Mouse (Mus musculus): Measurements from ENCODE around the gene Cers4. TPM values are rescaled to one million over a fixed set of nuclear protein-coding genes. Genes with fewer than 3 reads are reported as not detected.

Cers4 gene
- 10 to 100 TPM; 20.3 to 21.3 TPM for total RNA-seq (2021)
- long read RNA-seq, experiment 1, full-length matches to known transcripts, result 16 of 27 reads
- long read RNA-seq, experiment 1, partial matches to known transcripts, result 4 of 27 reads
- long read RNA-seq, experiment 1, other reads (novel, unspliced or antisense), result 7 of 27 reads
- long read RNA-seq, experiment 2, full-length matches to known transcripts, result 6 of 9 reads
- long read RNA-seq, experiment 2, partial matches to known transcripts, result 0 of 9 reads
- long read RNA-seq, experiment 2, other reads (novel, unspliced or antisense), result 3 of 9 reads

DNA sequence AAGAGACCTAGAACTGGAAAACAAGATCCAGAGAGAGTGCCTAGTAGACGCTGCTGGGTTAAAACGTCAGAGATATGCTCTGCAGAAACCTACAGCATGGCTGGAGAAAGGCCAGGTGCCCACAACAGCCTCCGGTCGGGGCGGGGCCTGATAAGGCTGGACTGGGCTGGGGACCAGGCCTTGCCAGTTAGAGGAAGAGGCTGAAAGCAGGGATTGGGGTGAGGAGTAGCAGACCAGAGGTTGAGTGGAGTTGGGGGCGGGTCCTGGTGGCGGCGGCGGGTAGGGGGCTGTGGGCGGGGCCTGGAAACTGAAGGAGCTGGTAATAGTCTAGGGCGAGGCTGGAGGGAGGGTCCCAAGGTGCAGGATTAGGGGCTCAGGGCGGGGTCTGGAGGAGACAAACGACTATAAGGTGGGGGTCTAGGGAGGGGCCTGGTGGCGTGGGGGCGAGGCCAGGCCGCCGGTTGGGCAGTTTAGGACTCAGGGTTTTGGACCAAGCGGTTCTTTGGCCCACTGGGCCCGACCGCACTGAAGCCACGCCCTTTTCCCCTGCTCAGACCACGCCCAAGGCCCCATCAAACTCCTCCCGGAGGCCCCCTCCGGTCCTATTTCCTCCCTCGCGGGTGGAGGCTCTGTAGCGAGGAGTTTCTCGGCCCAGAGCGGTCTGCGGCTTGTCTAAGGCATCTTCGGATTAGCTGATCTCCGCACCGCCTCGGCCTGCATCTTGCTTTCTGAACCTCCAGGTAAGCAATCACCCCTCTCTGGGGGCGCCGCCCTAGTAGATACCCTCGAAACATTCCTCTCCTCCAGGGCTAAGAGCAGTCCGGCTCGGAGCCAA is at the start of gene Cers4:
Gene Cers4 (plus strand): TSS at position 176 of the 835 bp plus-strand sequence.
- DNase-seq, result peak; percentile 89 to 92

DNA sequence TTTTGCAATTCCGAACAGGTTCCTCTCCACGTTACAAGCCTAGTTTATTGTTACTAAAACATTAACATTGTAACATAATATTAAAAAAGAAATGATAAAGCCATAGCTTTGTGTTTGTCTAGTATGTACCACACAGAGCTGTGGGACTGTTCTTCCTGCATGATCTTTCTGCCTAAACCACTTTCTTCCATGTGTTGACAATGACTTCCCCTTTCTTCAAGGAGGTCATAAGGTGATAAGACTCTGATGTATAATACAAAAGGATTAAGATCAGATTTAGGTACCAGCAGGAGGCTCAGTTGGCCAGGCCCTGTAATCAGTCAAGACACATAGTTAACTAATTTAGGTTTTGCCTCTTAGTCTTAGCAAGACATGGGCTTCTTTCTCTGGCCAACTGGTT is 34.7 kb upstream of the Cers4 start:
- no peak for DNase-seq

DNA sequence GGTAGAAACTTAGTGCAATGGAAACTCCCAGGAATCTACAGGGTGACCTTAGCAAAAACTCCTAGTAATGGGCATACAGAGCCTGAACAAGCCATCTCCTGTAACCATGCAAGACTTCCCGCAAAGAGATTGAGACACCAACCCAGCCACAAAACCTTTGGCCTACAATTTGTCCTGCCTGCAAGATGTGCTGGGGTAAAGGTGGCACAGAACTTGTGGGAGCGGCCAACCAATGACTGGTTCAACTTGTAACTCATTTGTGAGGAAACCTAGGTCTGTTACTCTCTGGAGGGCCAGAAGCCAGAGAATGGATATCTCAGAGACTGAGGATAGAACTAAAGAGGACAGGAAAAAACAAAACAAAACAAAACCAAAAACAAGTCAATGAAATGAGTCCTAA is 29.8 kb upstream of the Cers4 start:
- DNase-seq, result peak in 1 of 2 experiments; percentile 1

DNA sequence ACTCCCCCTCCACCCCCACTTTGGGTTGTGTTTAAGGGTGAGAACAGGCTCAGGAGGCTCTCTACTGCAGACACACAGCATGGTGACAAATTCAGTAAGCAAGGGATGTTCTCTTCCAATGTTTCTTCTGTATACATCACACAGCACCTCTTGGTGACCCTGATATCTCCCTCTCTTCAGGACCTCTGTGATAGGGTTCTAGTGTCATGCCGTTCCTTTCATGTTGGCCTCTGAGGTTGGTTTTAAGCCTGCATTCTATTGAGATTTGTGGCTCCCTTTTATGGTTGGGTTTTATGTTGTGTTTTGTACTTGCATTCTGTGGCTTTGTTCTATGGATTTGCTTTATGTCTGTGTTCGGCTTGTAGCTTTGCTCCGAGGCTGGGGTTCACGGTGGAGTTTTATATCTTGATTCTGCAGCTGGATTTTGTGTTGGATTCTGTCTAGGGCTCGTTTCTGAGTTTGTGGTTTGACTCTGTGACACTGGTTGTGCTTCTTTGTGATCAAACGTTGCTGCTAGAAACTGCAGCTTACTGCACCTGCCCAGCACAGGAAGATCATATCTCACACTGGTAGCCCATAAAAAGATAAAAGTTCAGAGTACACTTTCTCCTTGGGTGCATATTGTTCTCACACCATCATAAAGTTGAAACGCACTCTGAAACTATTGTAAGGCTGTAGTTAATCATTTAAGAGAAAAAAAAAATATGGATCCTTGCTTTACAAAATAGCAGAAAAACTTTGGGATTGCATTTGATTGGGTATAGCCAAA is 18.2 kb upstream of the Cers4 start:
- no peak for DNase-seq

DNA sequence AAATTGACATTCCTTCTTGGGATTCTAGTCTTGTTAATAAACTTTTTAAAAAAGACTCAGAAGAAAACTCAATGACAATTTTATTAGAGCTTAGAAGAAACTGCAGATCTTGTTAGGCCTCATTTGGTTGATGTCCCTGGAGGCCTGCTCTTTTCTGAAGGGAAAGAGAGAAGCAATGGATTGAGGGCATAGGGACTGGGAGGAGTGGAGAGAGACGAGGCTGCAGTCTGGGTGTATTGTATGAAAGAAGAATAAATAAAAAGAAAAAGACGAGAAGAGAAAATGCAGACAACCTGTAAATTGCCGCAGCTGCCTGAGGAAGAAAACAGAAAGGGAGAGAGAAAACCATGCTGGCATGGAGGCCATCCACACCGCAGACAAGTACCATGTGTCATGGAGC is 11.7 kb upstream of the Cers4 start:
- DNase-seq, result no peak

DNA sequence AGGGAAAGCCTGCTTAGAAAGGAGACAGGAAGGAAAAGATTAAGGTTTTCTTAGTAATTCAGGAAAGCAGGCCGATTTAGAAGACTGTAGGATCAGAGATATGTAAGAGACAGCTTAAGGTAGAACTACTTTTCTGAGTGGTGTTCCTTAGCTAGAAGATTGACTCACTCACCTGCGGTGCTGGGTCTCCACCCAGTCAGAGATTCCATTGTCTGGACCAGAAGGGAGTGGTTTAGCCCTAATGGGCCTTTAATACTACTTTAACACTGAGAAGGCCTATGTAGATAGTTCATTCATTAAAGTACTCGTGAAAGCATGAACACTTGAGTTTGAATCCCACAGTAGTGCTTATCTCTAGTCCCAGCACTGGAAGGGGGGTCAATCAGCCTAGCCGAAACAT is 11.2 kb upstream of the Cers4 start:
- DNase-seq, result no peak

DNA sequence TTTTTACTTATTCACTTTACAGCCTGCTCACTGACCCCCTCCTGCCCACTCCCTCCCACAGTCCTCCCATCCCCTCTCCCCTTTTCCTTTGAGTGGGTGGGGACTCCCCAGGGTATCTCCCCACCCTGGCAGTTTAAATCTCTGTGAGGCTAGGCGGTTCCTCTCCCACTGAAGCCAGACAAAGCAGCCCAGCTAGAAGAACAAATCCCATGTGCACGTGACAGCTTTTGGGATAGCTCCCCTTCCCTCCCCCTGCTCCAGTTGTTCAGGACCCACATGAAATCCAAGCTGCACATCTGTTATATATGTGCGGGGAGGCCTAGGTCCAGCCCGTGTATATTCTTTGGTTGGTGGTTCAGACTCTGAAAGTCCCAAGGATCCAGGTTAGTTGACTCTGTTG is 10.3 kb upstream of the Cers4 start:
- no peak for DNase-seq

DNA sequence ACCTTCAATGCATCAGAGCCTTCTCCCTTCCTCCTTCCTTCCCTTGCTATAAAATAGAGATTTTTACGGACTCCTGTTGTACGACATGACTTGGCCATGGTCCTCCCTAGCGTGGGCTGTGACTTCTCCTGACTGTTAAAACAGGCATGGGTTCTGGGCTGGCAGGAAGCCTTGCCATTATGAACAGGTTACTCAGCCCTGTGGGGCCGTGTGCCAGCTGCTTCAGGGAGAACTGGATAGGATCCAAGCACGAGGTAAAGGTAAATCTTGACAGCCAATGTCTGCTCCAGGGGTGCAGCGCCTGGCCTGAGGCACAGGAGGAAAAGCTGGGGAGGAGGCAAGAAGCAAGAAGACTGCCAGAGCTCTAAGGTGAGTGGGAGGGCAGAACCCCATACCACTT is 9.5 kb upstream of the Cers4 start:
- DNase-seq, result no peak

DNA sequence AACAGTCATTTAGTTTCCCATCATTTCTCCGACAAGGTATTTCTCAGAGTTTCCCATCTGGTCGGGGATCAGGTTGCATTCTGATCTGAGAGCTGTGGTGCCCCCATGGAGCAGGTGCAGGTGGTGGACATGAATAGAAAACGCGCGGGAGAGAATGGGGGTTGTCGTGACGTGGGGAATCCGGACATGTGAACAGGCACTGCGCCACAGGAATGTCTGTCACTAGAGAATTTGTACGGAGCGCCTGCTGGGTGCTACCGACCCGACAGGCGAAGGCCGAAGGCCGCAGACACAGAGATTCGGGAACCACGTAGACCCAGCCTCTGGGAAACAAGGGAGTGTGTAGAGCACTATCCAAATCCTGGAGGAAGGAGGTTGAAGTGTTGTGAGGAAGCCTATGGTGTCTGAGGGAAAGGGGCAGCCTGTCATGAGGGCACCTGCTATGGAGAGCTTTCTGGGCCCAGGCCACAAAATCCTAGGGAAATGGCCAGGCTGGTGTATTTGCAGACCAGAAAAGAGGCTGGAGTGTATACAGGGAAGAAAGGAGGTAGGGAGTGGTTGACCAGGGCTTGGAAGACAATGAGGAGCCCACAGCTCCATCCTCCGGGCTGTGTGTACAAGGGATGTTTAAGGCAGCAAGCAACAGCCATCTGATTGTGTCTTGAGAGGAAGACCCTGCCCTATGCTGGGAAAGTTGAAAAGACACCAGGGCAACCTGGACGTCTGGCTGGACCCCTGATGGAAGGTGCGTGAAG is 1.0 kb downstream of the Cers4 start:
- DNase-seq, result peak; percentile 49 to 63

DNA sequence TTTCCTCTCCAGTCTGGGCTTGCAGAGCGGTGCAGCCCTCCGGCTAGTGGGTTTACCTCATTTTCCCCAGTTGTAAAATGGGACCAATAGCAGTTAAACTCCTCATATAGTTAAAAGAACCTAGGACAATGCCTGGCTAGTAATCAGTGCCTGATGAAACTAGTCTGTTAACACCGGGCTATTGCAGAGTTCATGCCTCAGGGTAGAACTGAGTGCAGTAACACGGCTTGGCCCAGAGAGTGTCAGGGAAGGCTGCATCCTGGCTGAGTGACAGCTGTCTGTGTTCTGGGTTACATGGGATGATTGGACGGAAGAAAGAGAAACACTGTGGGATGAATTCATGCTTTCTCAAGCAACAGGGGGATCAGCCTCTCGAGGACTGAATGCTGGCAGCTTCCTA is 3.1 kb downstream of the Cers4 start:
- no peak for DNase-seq

DNA sequence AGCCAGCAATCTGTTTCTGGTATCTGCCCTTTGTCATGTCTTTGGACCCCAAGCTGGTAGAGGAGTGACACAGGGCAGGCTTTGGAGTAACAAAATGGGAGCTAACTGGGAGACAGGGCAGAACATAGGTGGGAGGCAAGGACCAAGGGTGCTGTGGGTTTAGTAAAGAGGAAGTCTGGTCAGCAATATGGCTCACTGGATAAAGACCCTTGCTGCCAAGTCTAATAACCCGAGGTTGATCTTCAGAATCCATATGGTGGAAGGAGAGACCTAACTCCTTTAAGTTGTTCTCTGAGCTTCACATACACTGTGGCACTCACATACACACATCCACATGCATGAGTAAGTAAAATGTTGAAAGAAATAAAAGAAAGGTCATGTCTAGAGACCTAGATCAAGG is 4.8 kb downstream of the Cers4 start:
- no peak for DNase-seq

DNA sequence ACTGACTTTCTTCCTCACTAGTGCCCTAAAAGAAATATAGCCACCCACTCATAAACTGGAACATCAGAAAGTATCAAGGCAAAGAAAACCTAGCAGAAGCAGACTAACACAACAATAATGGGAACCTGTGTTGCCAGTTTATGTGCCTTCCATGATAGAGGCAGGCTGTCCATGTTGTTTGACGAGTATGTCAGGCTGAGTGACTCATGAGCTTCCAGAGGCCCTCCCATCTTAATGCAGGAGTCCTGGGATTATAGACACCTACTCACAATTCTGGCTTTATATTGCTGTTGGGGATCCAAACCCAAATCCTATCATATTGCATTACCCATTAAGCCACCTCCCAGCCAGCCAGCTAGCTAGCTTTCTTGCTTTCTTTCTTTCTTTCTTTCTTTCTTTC is 12.5 kb downstream of the Cers4 start:
- DNase-seq, result no peak

DNA sequence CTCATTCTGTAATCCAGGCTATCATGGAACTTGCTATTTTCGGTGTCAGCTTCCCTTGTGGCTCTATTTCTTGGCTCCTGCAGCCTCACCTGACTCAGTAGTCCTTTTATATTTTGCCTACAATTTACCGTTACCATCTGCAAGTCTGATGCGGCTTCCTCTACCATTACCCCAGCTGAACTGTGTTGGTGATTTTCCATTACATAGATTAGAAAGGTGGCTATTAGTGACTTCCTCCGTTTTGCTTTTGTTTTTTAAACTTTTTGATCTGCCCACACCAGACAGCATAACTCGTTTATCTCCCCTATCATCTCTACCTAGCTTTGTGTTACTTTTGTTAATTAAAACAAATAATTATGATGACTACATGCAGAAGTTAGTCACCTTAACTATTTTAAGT is 14.7 kb downstream of the Cers4 start:
- no peak for DNase-seq

DNA sequence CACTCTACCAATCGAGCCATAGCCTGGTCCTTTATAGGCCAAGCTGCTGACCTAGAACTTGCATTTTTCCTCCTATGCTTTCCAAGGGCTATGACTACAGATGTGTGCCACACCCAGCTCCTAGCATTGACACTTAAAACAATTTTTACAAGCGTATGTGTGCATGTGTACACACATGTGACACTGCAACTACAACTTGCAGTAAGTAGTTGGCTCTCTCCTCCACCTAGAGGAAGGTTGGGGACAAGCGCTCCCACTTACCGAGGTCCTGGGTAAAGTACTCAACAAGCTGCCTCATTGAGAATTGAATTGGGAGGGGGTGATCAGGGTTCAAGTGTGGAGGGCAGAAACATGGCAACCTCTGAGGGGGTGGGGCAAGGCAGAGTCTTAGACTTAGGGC is 18.0 kb downstream of the Cers4 start:
- no peak for DNase-seq

DNA sequence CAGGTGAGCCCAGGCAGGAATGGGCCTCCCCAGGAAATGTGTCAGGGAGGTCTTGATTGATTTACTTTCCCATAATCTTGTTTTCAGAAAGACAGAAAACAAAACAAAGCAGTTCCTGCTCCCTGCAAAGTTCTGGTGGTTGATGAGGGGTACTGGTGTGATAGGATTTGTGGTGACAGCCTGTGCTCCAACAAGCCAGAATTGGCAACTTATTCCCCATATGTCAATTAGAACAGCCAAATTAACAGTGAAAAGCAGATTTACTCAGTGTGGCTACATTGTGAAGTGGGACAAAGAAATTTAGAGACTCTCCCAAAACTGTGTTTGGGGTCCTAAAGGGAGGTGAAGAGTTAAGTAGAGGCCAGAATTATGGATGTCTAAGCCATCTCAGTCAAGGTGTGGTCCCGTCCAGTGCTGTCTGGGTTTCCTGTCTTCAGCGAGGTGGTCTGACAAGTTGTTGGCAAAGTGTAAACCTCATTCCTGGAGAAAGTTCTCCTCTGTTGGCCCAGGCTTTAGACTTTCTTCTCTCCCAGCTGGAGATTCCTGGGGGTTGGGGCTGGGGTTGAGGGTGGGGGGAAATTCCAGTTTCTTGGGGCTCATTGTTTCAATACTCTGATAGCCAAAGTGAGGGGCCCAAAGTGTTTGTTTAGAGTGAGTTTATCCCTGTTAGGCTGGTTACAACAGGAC is 18.7 kb downstream of the Cers4 start:
- DNase-seq, result no peak

DNA sequence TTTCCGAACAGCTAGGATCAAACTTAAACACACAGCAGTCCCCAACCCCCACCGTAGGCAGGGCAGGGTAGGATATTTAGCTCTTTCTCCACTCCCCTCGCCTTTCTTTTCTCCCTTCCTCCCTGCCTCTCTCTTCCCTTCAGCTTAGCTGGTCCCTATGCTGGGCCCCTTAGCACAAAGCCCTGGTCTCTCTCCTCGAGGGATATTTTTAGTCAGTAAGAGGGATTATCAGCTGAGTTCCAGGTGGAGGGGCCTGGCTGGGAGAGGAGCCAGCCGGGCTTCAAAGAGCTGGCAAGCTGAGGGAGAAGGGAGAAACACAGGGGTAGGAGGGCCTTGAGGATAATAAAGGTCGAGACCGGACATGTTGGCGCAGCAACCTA is 19.3 kb downstream of the Cers4 start:
- DNase-seq, result peak; percentile 52 to 54

DNA sequence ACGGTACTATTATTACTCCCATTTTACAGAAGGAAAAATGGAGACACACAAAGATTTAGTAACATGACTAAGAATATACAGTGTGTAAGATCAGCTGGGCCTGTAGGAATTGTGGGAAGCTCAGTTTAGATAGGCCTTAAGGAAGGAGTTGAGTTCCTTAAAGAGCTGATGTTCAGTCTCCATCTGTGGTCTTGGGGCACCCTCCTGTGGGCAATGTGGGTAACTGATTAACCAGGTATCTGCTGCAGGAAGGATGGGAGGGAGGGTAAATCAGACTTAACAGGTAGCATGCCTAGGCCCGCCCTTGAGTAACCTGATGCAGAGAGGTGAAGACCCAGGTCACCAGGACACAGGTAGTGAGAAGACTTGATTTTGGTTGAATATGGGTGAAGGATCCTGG is 23.3 kb downstream of the Cers4 start:
- peak; percentile 47 to 57 for DNase-seq

DNA sequence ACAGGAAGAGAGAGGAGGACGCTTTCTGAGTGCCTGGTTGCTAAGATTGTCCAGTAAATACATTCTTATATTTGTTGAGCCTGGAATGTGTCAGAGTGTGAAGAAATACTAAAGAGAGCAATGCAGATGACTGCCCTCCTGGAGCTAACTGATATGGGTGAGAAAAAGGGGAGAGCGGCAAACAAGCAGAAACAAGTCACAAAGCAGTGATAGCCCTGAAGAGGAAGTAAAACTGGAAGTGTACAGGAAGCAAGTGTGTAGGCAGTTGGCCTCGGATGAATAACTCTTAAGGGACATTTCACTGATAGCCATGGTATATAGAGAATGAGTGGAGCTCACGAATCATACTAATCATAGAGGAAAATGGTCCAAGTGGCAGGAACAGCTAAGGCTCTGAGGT is 28.6 kb downstream of the Cers4 start:
- no peak for DNase-seq

DNA sequence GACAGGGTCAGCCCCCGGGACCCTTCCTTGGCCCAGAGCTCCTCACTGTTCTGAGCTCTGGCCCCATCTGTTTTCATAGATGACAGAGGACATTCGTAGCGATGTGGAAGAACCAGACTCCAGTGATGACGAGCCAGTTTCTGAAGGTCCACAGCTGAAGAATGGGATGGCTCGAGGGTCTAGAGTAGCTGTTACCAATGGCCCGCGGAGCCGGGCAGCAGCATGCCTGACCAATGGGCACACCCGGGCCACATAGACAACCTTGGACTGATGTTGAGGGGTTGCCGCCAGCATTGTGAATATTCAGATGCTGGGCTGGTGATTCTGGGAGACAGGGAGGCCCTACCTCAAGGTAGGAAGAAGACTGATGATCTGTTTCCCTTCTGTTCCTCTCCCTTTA is 30.7 kb downstream of the Cers4 start:
- DNase-seq, result no peak
